Mouse (Mus musculus) midbrain, embryonic 14.5 days (tissue): ENCODE measurements around the gene Hfe2. TPM values are rescaled to one million over a fixed set of nuclear protein-coding genes. Genes with fewer than 3 reads are reported as not detected.
"Not testable (repeated sequence)": the region's sequence is repeated elsewhere in the genome, so short reads cannot be mapped to it uniquely, and the experiment has no call there.

ENCODE experiments used
- ATAC-seq: fragments of 200-750 bp; cut with Nextera tagmentation; 2 replicates; pipeline ENCODE4 v1.8.0; 2017; ENCODE audit warnings: moderate number of reproducible peaks, moderate library complexity; ENCODE audit not compliant: low FRiP score, low TSS enrichment
- DNase-seq: peaks from one replicate; pipeline ENCODE4 v3.0.0-alpha.2; 2015
- H3K27ac ChIP-seq: fragments of 300-500 bp; sonication (generic); replicated peaks from 2 replicates; pipeline ENCODE4 v1.5.1; 2014; ENCODE audit warnings: mild to moderate bottlenecking, low read depth, low read length, moderate library complexity
- H3K27me3 ChIP-seq: fragments of 300-500 bp; sonication (generic); 2 replicates; pipeline ENCODE4 v1.6.1; 2014; ENCODE audit warnings: low read length, control low read depth, mixed read lengths; ENCODE audit not compliant: control insufficient read depth, insufficient read depth
- H3K36me3 ChIP-seq: fragments of 300-500 bp; sonication (generic); 2 replicates; pipeline ENCODE4 v1.6.1; 2014; ENCODE audit warnings: low read length, control low read depth; ENCODE audit not compliant: control insufficient read depth, insufficient read depth
- H3K4me1 ChIP-seq: fragments of 300-500 bp; sonication (generic); 2 replicates; pipeline ENCODE4 v1.6.1; 2014; ENCODE audit warnings: mild to moderate bottlenecking, antibody characterized with exemption, low read length, control low read depth; ENCODE audit not compliant: control insufficient read depth, insufficient read depth
- H3K4me2 ChIP-seq: fragments of 300-500 bp; sonication (generic); 2 replicates; pipeline ENCODE4 v1.6.1; 2014; ENCODE audit warnings: mild to moderate bottlenecking, low read length, moderate library complexity
- H3K4me3 ChIP-seq: fragments of 300-500 bp; sonication (generic); replicated peaks from 2 replicates; pipeline ENCODE4 v1.5.1; 2014; ENCODE audit warnings: low read depth, low read length
- H3K9ac ChIP-seq: fragments of 300-500 bp; sonication (generic); replicated peaks from 2 replicates; pipeline ENCODE4 v1.6.1; 2014; ENCODE audit warnings: mild to moderate bottlenecking, low read length, moderate library complexity
- H3K9me3 ChIP-seq: fragments of 300-500 bp; sonication (generic); 2 replicates; pipeline ENCODE4 v1.6.1; 2016; ENCODE audit warnings: low read length, control low read depth, mixed read lengths; ENCODE audit not compliant: control insufficient read depth
- WGBS: fragments of 180-500 bp; shearing (Covaris S2); extraction: QIAGEN DNeasy Blood & Tissue Kit; methylation state at CpG from one replicate; pipeline ENCODE4 v1.1.7; 2014; 5-methylcytosine and 5-hydroxymethylcytosine counted together
- polyA plus RNA-seq: library from polyadenylated mRNA; unstranded; fragments of >200 nt; fragmentation: Nextera tagmentation; extraction: Ambion mirVana; gene quantifications from 2 replicates; pipeline ENCODE4 v1.2.1, GENCODE M21; 2014

The Hfe2 gene
- polyA plus RNA-seq, 1 experiment from 2014 or later: 0.84 TPM

DNA sequence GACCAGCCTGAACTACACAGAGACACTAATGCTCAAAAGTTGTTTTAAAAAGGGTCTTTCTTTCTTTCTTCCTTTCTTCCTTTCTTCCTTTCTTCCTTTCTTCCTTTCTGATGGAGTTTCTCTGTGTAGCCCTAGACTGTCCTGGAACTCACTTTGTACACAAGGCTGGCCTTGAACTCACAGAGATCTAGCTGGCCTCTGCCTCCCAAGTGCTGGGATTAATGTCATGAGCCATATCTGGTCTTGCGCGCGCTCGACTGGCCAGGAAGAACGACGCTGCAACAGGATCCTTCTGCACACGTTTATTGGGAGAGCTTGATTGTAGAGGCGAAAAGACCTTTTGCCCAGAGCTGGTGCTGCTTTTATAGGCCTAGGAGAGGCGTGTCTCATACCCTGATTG is 17.0 kb upstream of the Hfe2 start:
- H3K9ac ChIP-seq: not testable (repeated sequence)
- WGBS: 94% methylated on average over 7 of the region's 9 CpGs

DNA sequence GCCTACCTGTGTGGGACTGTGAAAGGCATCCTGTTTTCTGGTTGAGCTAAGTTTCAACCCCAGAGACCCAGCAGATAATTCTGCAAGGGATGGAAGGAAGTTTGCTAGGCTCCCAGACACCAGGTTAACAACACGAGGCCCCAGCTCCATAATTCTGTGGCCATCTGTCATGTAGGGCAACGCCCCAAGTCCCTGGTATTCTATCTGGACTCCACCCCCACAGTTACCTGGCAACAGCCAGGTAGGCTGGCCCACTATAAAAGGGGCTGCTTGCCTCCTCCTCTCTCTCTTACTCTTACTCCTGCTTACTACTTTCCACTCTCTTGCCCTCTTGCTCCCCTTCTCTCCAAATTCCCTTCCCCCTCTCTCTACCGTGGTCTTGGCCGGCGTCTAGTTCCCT is 4.8 kb upstream of the Hfe2 start:
- 48% methylated on average over 5 of the region's 5 CpGs for WGBS
- ATAC-seq: no peak

More for the DNA sequence above, 17.0 kb upstream of the Hfe2 start:
- not testable (repeated sequence) for ATAC-seq, H3K9me3 ChIP-seq, H3K27ac ChIP-seq, H3K4me2 ChIP-seq, H3K27me3 ChIP-seq, DNase-seq, H3K4me1 ChIP-seq, H3K4me3 ChIP-seq, H3K36me3 ChIP-seq

DNA sequence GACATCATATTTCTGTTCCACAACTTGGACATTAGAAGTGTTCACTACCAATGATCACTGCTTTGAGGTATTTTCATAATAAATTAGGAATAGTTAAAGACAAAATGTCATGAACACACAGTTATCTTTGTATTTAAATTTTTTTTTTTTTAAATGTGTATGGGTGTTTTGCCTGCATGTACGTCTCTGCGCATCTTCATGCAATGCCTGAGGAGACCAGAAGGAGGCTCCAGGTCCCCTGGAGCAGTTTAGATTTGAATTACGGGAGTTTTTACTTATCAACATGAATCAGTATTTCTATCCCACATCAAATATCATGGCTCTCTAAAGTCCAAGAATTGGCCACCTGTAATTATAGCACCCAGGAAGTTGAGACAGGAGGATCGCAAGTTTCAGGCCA is 2.8 kb upstream of the Hfe2 start:
- no peak overlapping the region for H3K4me2 ChIP-seq
- peaks cover 6% of the 10 kb centered on the region for H3K4me1 ChIP-seq
- H3K27ac ChIP-seq: no peak overlapping the region
- 58% methylated on average over 4 of the region's 4 CpGs for WGBS
- DNase-seq (no peak), ATAC-seq (no peak)
- no peak overlapping the region for H3K4me3 ChIP-seq
- H3K9ac ChIP-seq: no peak overlapping the region
- H3K27me3 ChIP-seq: peaks cover 5% of the 10 kb centered on the region; the same call in 1 of the 2 replicates
- H3K9me3 ChIP-seq: no peaks in the 10 kb centered on the region
- H3K36me3 ChIP-seq: no peaks in the 10 kb centered on the region

More for the DNA sequence above, 4.8 kb upstream of the Hfe2 start:
- H3K9me3 ChIP-seq: no peaks in the 10 kb centered on the region
- H3K4me3 ChIP-seq: no peak overlapping the region
- H3K4me1 ChIP-seq: no peaks in the 10 kb centered on the region
- no peak overlapping the region for H3K4me2 ChIP-seq
- no peak for DNase-seq
- no peaks in the 10 kb centered on the region for H3K27me3 ChIP-seq
- no peaks in the 10 kb centered on the region for H3K36me3 ChIP-seq
- H3K27ac ChIP-seq: no peak overlapping the region
- no peak overlapping the region for H3K9ac ChIP-seq

DNA sequence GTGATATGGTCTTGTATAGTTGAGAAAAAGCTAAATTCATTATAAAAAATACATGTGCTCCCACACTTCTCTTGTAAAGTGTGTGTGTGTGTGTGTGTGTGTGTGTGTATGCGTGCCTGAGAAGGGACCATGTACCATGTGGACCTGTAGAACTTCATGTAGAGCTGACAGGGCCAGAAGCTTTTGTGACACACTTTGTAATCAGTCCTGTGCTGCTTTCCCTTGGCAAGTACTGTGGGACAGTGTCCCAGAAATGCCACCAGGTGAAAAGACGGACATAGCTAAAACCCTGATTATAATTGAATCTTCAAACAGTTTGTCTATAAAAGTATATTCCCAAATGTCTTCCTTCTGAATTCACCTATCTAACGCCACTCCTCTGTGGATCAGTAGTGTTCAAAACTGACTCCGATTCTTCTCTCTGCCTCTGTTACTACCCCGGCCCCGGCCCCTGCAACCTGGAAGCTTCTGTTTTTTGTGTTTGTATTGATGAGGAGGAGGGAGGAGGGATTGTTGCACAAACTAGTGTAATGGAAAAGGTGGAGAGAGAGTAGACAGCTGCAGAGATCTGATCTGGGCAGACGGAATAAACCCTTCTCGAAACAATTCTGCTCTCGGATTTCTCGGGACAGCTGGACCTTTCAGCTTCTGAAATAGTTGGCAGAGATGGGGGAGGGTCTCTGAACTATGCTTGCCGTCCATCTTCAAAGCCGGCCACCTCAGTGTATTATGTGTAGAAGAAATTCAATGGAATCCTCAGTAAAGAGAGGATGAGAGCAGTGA is 753 bp upstream of the Hfe2 start:
- Histone ChIP-seq H3K27me3 (peaks cover 19% of the 10 kb centered on the region), H3K4me2 (no peak overlapping the region), H3K9ac (no peak overlapping the region), H3K36me3 (no peaks in the 10 kb centered on the region), H3K9me3 (no peaks in the 10 kb centered on the region), H3K4me1 (peaks cover 9% of the 10 kb centered on the region), H3K4me3 (no peak overlapping the region), H3K27ac (no peak overlapping the region)
- ATAC-seq (no peak), DNase-seq (no peak)
- WGBS: 63% methylated on average over 12 of the region's 12 CpGs

DNA sequence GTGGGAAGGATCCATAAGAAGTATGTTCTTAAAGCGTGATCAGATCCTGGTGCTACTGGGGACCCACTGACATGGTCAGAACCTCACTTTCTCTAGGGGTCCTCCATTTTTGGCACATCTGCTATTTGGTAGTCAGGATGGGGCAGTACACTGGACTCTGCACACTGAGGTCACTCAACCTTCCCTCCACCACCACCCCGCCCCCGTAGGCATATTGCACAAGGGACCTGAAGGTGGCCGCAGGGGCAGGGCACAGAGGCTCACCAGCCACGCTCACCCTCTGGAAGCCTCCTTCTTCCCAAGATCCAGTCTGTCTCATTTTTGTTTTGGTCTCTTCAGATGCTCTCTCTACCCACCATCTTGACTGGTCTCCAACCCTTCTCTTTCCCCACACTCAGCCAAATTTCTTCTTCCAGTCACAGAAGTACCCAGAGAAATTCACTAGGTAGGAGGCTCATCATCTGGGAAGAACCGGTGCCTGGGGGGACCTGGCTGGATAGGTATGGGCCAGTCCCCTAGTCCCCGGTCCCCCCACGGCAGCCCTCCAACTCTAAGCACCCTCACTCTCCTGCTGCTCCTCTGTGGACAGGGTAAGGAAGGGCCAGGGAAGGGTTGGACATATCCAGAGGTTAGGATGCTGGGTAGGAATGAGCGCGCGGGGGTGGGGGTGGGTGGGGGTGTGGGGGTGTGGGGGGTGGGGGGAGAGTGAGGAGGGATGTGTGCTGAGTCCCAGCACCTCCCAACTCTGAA is 1.2 kb downstream of the Hfe2 start:
- H3K27ac ChIP-seq: no peak overlapping the region
- ATAC-seq: no peak
- H3K27me3 ChIP-seq: peaks cover 19% of the 10 kb centered on the region
- DNase-seq: no peak
- H3K36me3 ChIP-seq: no peaks in the 10 kb centered on the region
- H3K4me2 ChIP-seq: peak overlapping the region; percentile 76
- WGBS: 67% methylated on average over 11 of the region's 11 CpGs
- H3K9me3 ChIP-seq: no peaks in the 10 kb centered on the region
- H3K4me3 ChIP-seq: no peak overlapping the region
- peaks cover 9% of the 10 kb centered on the region for H3K4me1 ChIP-seq
- no peak overlapping the region for H3K9ac ChIP-seq

DNA sequence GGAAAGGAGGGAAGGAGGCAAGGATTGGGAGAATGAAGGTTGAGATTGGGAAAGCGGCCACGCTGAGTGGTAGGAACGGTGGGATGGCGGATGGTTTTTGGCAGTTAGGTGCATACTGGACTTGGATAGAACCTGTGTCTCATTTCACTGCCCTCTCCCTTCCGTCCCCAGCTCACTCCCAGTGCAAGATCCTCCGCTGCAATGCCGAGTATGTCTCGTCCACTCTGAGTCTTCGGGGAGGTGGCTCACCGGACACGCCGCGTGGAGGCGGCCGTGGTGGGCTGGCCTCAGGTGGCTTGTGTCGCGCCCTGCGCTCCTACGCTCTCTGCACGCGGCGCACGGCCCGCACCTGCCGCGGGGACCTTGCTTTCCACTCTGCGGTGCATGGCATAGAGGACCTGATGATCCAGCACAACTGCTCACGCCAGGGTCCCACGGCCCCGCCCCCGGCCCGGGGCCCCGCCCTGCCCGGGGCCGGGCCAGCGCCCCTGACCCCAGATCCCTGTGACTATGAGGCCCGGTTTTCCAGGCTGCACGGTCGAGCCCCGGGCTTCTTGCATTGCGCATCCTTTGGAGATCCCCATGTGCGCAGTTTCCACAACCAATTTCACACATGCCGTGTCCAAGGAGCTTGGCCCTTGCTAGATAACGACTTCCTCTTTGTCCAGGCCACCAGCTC is 2.0 kb downstream of the Hfe2 start:
- H3K4me2 ChIP-seq: peak overlapping the region; percentile 76
- no peak overlapping the region for H3K27ac ChIP-seq
- no peaks in the 10 kb centered on the region for H3K36me3 ChIP-seq
- peak overlapping the region; percentile 40 for H3K4me3 ChIP-seq
- 6% methylated on average over 44 of the region's 44 CpGs for WGBS
- H3K4me1 ChIP-seq: peaks cover 9% of the 10 kb centered on the region
- H3K9me3 ChIP-seq: no peaks in the 10 kb centered on the region
- ATAC-seq (peak; percentile 34; the same call in 1 of the 2 replicates), DNase-seq (peak; percentile 49)
- H3K9ac ChIP-seq: peak overlapping the region; percentile 53
- peaks cover 19% of the 10 kb centered on the region for H3K27me3 ChIP-seq

DNA sequence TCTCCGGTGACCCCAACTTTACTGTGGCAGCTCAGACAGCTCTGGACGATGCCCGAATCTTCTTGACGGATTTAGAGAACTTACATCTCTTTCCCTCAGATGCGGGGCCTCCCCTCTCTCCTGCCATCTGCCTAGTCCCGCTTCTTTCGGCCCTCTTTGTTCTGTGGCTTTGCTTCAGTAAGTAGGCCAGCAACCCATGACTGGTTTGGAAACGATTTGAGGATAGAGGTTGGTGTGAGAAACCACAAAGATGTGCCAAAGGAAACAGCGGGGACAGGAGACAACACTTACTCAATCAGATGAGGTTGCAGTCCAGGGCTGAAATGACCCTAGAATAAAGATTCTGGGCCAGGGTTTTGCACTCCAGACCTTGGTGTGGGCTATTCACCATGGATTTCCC is 3.5 kb downstream of the Hfe2 start:
- no peak overlapping the region for H3K4me2 ChIP-seq
- DNase-seq: no peak
- peaks cover 9% of the 10 kb centered on the region for H3K4me1 ChIP-seq
- H3K4me3 ChIP-seq: no peak overlapping the region
- no peak overlapping the region for H3K9ac ChIP-seq
- no peak overlapping the region for H3K27ac ChIP-seq
- H3K36me3 ChIP-seq: no peaks in the 10 kb centered on the region
- peaks cover 19% of the 10 kb centered on the region for H3K27me3 ChIP-seq
- WGBS: 27% methylated on average over 9 of the region's 9 CpGs
- no peak for ATAC-seq
- no peaks in the 10 kb centered on the region for H3K9me3 ChIP-seq

DNA sequence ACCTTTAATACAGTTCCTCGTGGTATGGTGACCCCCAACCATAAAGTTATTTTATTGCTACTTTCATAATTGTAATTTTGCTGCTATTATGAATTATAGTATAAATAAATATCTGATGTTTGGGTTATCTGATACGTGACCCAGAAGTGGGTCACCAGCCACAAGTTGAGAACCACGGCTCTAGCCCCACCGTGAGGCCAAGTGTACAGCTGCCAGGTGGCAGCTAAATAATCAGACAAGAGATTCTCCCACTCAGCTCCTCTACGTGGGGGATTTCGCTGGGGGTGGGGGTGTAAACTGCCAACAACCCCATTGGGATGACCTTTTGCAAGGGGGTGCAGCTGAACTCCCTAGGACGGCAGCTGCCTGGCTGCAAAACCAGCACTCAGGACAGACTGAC is 7.1 kb downstream of the Hfe2 start:
- Histone ChIP-seq H3K27me3 (peaks cover 14% of the 10 kb centered on the region), H3K4me2 (no peak overlapping the region), H3K36me3 (no peaks in the 10 kb centered on the region), H3K4me3 (no peak overlapping the region), H3K4me1 (peaks cover 4% of the 10 kb centered on the region), H3K9ac (no peak overlapping the region), H3K9me3 (no peaks in the 10 kb centered on the region), H3K27ac (no peak overlapping the region)
- WGBS: 73% methylated on average over 7 of the region's 7 CpGs
- no peak for ATAC-seq
- DNase-seq: no peak
